Mouse (Mus musculus) liver, adult 2 months (tissue): Measurements from ENCODE around the gene Clec12a. TPM values are rescaled to one million over a fixed set of nuclear protein-coding genes. Genes with fewer than 3 reads are reported as not detected.
A peak's percentile ranks its signal among the peaks of the same experiment; 100 is the strongest.

Experiments
- DNase-seq: peaks from one replicate; pipeline ENCODE4 v3.0.0-alpha.2; 2011; ENCODE audit warnings: low read depth, low spot score; ENCODE audit errors: extremely low read depth
- H3K27ac ChIP-seq: fragments of 200-500 bp; replicated peaks from 2 replicates; pipeline ENCODE4 v1.5.1; 2012; ENCODE audit warnings: low read depth, mild to moderate bottlenecking, control low read depth, inconsistent platforms, low read length; ENCODE audit not compliant: insufficient read depth
- H3K27me3 ChIP-seq: fragments of 200-500 bp; 2 replicates; pipeline ENCODE4 v1.6.1; 2012; ENCODE audit warnings: mild to moderate bottlenecking, moderate library complexity, low read length, inconsistent platforms; ENCODE audit not compliant: control insufficient read depth, insufficient read depth
- H3K36me3 ChIP-seq: fragments of 200-500 bp; 2 replicates; pipeline ENCODE4 v1.6.1; 2012; ENCODE audit warnings: low read length, inconsistent platforms; ENCODE audit not compliant: control insufficient read depth, insufficient read depth
- H3K4me1 ChIP-seq: fragments of 200-500 bp; 2 replicates; pipeline ENCODE4 v1.6.1; 2011; ENCODE audit warnings: low read length; ENCODE audit not compliant: control insufficient read depth, insufficient read depth
- H3K4me3 ChIP-seq: fragments of 200-500 bp; 2 replicates; pipeline ENCODE4 v1.5.1; 2011; ENCODE audit warnings: low read depth, mild to moderate bottlenecking, control low read depth, low read length, moderate library complexity; ENCODE audit not compliant: insufficient read depth
- H3K79me2 ChIP-seq: fragments of 200-500 bp; 2 replicates; pipeline ENCODE4 v1.6.1; 2012; ENCODE audit warnings: inconsistent platforms, mild to moderate bottlenecking, low read length, moderate library complexity; ENCODE audit not compliant: control insufficient read depth, insufficient read depth
- H3K9ac ChIP-seq: fragments of 200-500 bp; 2 replicates; pipeline ENCODE4 v1.6.1; 2012; ENCODE audit warnings: low read depth, mild to moderate bottlenecking, control low read depth, inconsistent platforms, low read length
- CTCF ChIP-seq: fragments of 200-500 bp; IDR thresholded peaks from 2 replicates; pipeline ENCODE4 v1.5.1; 2011; ENCODE audit warnings: low read depth, low read length, control low read depth
- POLR2A ChIP-seq: fragments of 200-500 bp; IDR thresholded peaks from 2 replicates; pipeline ENCODE4 v1.6.1; 2011; ENCODE audit warnings: low read length, control low read depth; ENCODE audit not compliant: insufficient read depth; ENCODE audit errors: extremely low read depth
- WGBS: fragments of 180-500 bp; shearing (Covaris S2); methylation state at CpG from one replicate; pipeline ENCODE4 v1.1.7; 2018; 5-methylcytosine and 5-hydroxymethylcytosine counted together
- polyA plus RNA-seq: library from polyadenylated mRNA; depleted of rRNA; stranded (reverse); fragments of >200 nt; gene quantifications from 2 replicates; pipeline ENCODE4 v1.2.3, GENCODE M21; 2012
- total RNA-seq: library from RNA; depleted of rRNA; stranded (reverse); fragments of >200 nt; gene quantifications from 2 replicates; pipeline ENCODE4 v1.2.3, GENCODE M21; 2014

Clec12a gene
- total and polyA plus RNA-seq, 2 experiments: 1.2 to 6.5 TPM

DNA sequence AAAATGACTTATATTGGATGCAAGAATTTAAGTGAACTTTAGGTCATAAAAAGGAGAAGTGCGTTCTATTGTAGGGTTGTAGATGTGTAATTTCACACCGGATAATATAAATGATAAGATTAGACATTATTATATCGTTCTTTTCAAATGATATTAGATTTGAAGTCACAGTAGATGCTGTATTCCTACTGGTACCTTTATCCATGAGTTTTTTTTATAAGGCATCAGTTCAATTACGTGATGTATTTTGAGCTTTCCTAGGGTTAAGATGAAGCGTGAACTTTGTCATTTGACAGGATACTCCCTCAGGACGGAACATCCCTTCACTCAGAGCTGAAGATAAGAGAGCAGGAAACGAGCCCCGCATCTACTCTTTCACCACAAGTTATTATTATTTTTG is 54.5 kb downstream of the Clec12a start, which contains the start of gene Clec1b:
TSS of gene Clec1b (plus strand) at position 301 of the 400 bp plus-strand sequence.
- no peaks in the 10 kb centered on the region for H3K79me2 ChIP-seq
- no peaks in the 10 kb centered on the region for H3K36me3 ChIP-seq
- WGBS: 75% methylated on average over 8 of the region's 8 CpGs
- DNase-seq: no peak
- peaks cover 2% of the 10 kb centered on the region; the same call in 1 of the 2 replicates for H3K4me1 ChIP-seq
- H3K9ac ChIP-seq: peak within 1 kb of the TSS; percentile 50
- peak within 1 kb of the TSS; percentile 63 for H3K27ac ChIP-seq
- no peaks in the 10 kb centered on the region for H3K27me3 ChIP-seq
- no peak for TF ChIP-seq POLR2A
- no peak for TF ChIP-seq CTCF
- H3K4me3 ChIP-seq: peak within 1 kb of the TSS; percentile 44

DNA sequence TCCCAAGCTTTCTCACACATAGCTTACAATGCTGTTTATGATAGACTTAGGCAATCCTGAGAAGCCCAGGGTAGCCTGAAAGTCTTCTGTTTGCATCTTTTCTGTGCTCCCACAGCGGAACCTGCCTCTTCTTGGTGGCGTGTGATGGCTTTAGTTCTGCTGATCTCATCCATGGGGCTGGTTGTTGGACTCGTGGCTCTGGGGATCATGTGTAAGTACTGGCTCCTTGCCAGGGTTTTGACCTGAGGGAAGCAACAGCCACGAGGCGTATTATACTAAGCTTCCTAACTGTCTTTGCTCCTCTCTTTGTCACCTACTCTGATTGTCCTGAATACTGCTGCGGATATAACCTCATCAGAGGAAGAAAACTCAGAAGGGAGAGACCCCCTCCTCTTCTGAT is 57.5 kb downstream of the Clec12a start:
- DNase-seq: peak; percentile 51
- H3K79me2 ChIP-seq: no peaks in the 10 kb centered on the region
- 32% methylated on average over 6 of the region's 6 CpGs for WGBS

DNA sequence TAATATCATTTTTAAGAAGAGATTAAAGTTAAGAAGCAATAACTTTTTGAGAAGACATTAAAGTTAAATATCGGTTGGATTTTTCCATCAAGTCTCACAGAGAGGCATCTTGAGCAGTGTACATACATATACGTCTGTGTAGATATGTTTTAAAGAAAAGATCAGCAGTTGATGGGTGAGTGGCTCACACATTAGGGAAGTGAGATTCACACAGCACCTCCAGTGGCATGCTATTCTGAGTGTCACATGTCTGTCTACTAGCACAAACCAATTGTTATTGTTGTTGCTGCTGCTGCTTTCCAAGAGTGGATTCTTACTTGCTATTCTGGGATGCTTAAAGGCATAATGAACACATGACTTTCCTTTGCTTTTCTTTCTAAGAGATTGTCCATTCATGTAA is 59.9 kb downstream of the Clec12a start:
- Histone ChIP-seq H3K4me3 (no peak overlapping the region), H3K4me1 (no peaks in the 10 kb centered on the region; the same call in 1 of the 2 replicates), H3K9ac (no peak overlapping the region), H3K36me3 (no peaks in the 10 kb centered on the region), H3K27me3 (no peaks in the 10 kb centered on the region), H3K27ac (no peak overlapping the region), H3K79me2 (no peaks in the 10 kb centered on the region)
- TF ChIP-seq CTCF (no peak), POLR2A (no peak)
- WGBS: 91% methylated on average over 2 of the region's 2 CpGs
- no peak for DNase-seq

More for the DNA sequence above, 57.5 kb downstream of the Clec12a start:
- Histone ChIP-seq H3K27ac (peak overlapping the region; percentile 62), H3K27me3 (no peaks in the 10 kb centered on the region), H3K36me3 (no peaks in the 10 kb centered on the region), H3K9ac (0 out of 2 replicates have a peak overlapping the region, but pooled peaks have one; percentile 36), H3K4me1 (no peaks in the 10 kb centered on the region; the same call in 1 of the 2 replicates), H3K4me3 (peak overlapping the region; percentile 17; the same call in 1 of the 2 replicates)
- TF ChIP-seq POLR2A (no peak), CTCF (no peak)

DNA sequence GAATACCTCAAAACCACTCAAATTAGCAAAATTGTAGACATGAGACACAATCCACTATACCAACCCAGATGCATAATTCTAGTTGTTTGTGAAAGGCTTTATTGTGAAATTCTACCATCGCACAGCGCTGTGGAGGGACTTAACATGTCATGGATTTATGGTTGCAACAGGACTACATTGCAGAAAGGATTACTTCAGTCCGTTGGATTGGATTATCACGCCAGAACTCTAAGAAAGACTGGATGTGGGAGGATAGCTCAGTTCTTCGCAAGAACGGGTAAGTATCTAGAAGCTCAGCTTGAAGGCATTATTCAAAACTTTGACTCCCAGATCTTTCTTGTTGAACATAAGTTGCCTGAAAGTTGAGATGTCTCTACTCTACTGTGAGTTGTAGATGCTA is 60.9 kb downstream of the Clec12a start:
- no peaks in the 10 kb centered on the region for H3K36me3 ChIP-seq
- no peak for TF ChIP-seq POLR2A
- no peak for TF ChIP-seq CTCF
- H3K4me3 ChIP-seq: no peak overlapping the region
- H3K4me1 ChIP-seq: no peaks in the 10 kb centered on the region; the same call in 1 of the 2 replicates
- WGBS: 92% methylated on average over 6 of the region's 6 CpGs
- H3K27me3 ChIP-seq: no peaks in the 10 kb centered on the region
- H3K79me2 ChIP-seq: no peaks in the 10 kb centered on the region
- H3K27ac ChIP-seq: no peak overlapping the region
- H3K9ac ChIP-seq: no peak overlapping the region
- DNase-seq: no peak

DNA sequence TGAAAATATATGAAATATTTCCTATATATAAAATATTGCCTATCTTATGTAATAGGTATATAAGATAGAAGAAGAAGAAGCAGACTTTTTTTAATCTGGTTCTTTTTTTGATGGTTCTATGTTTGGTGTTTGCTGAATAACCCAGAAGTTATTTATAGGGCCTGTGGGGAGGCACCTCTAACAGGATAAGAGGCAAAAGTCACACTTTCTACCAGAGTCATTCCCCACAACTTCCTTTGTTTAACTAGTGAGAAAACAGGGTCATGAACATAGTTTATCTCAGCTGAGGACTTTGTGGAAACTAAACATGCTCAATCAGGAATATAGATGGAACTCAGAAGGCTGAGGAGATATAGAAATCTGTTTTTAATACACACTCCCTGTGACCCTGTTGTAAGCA is 63.5 kb downstream of the Clec12a start:
- Histone ChIP-seq H3K9ac (no peak overlapping the region), H3K27me3 (no peaks in the 10 kb centered on the region), H3K36me3 (no peaks in the 10 kb centered on the region; the same call in 1 of the 2 replicates), H3K27ac (no peak overlapping the region), H3K4me3 (no peak overlapping the region), H3K4me1 (no peaks in the 10 kb centered on the region; the same call in 1 of the 2 replicates), H3K79me2 (no peaks in the 10 kb centered on the region)
- TF ChIP-seq POLR2A (no peak), CTCF (no peak)
- peak; percentile 30 for DNase-seq

DNA sequence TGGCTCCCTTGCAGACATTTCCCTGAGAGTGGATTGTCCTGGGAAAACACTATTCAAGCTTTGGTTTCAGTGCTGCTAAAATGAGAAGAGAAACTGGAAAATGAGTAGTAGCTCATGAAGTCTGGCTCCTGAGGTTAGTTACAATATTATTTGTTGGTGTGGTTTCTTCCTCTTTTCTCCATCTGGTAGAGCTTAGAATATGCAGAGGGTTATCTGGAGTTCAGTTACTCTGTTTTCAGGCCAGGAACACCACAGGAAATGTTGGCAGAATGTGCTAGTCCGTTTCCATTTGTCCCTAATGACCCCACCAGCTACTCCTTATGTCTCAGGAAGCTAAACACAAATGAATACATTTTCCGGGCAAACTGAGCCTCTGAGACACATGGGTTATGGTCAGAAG is 64.8 kb downstream of the Clec12a start:
- DNase-seq: peak; percentile 51
- Histone ChIP-seq H3K4me1 (no peaks in the 10 kb centered on the region; the same call in 1 of the 2 replicates), H3K4me3 (no peak overlapping the region)

More for the DNA sequence above, 64.8 kb downstream of the Clec12a start:
- WGBS: 66% methylated on average over 2 of the region's 2 CpGs
- H3K36me3 ChIP-seq: no peaks in the 10 kb centered on the region; the same call in 1 of the 2 replicates
- H3K79me2 ChIP-seq: no peaks in the 10 kb centered on the region
- 0 out of 2 replicates have a peak overlapping the region, but pooled peaks have one; percentile 29 for H3K27ac ChIP-seq
- TF ChIP-seq POLR2A: no peak
- TF ChIP-seq CTCF: no peak
- H3K27me3 ChIP-seq: no peaks in the 10 kb centered on the region
- no peak overlapping the region for H3K9ac ChIP-seq
